Mouse (Mus musculus) forelimb bud, embryonic 11.5 days (tissue): Measurements from ENCODE around the gene Arf1.

ENCODE experiments used
- DNase-seq: peaks from one replicate; pipeline ENCODE4 v3.0.0-alpha.2; 2012; ENCODE audit warnings: low read depth, low spot score

Gene Arf1

GRCm38 (mm10) chr11:59192059-59192386 lies 36.0 kb downstream of the Arf1 start, which contains the start of gene Guk1:
Gene Guk1 (minus strand): TSS chr11:59192212.
- DNase-seq = no peak

GRCm38 (mm10) chr11:59191231-59192058 lies 36.6 kb downstream of the Arf1 start:
- peak; percentile 83 for DNase-seq

- no peak for DNase-seq
These were observed 40.4 kb downstream of the Arf1 start for GRCm38 (mm10) chr11:59187706-59188105.

- DNase-seq = no peak
These were observed 42.6 kb downstream of the Arf1 start for GRCm38 (mm10) chr11:59185490-59185889.

GRCm38 (mm10) chr11:59183821-59184220 lies 44.2 kb downstream of the Arf1 start:
- DNase-seq = peak; percentile 27

- no peak for DNase-seq
These were observed 45.2 kb downstream of the Arf1 start, which contains the start of gene Gjc2 for GRCm38 (mm10) chr11:59182864-59183331. Gene Gjc2 (minus strand): TSS chr11:59183213.

- no peak for DNase-seq
These were observed 51.1 kb downstream of the Arf1 start for GRCm38 (mm10) chr11:59176921-59177320.

GRCm38 (mm10) chr11:59176475-59176874 lies 51.6 kb downstream of the Arf1 start:
- no peak for DNase-seq

GRCm38 (mm10) chr11:59174189-59174838 lies 53.8 kb downstream of the Arf1 start:
- no peak for DNase-seq

- DNase-seq = no peak
These were observed 57.5 kb downstream of the Arf1 start for GRCm38 (mm10) chr11:59170549-59170948.

- DNase-seq = no peak
These were observed 58.3 kb downstream of the Arf1 start for GRCm38 (mm10) chr11:59169807-59170206.

GRCm38 (mm10) chr11:59165616-59166241 lies 62.3 kb downstream of the Arf1 start:
- no peak for DNase-seq

- no peak for DNase-seq
These were observed 63.7 kb downstream of the Arf1 start for GRCm38 (mm10) chr11:59164384-59164783.

GRCm38 (mm10) chr11:59163255-59164236 lies 64.5 kb downstream of the Arf1 start, which contains the start of gene Iba57:
Gene Iba57 (minus strand): TSS chr11:59163739.
- peak; percentile 99 for DNase-seq

GRCm38 (mm10) chr11:59162443-59163254 lies 65.4 kb downstream of the Arf1 start:
- DNase-seq = no peak
